Mouse (Mus musculus) thymus, adult 2 months (tissue): ENCODE results near the gene Phc2.

Source experiments
- CTCF ChIP-seq: fragments of 200-500 bp; IDR thresholded peaks from 2 replicates; pipeline ENCODE4 v1.5.1; 2012; ENCODE audit warnings: mild to moderate bottlenecking, control low read depth, low read length, moderate library complexity, borderline replicate concordance; ENCODE audit not compliant: control insufficient read depth, poor library complexity, insufficient read depth; ENCODE audit errors: extremely low read depth
- POLR2A ChIP-seq: fragments of 200-500 bp; IDR thresholded peaks from 2 replicates; pipeline ENCODE4 v1.6.1; 2012; ENCODE audit warnings: mild to moderate bottlenecking, low read length, control low read depth, moderate library complexity; ENCODE audit not compliant: control insufficient read depth, poor library complexity, insufficient read depth; ENCODE audit errors: extremely low read depth

DNA sequence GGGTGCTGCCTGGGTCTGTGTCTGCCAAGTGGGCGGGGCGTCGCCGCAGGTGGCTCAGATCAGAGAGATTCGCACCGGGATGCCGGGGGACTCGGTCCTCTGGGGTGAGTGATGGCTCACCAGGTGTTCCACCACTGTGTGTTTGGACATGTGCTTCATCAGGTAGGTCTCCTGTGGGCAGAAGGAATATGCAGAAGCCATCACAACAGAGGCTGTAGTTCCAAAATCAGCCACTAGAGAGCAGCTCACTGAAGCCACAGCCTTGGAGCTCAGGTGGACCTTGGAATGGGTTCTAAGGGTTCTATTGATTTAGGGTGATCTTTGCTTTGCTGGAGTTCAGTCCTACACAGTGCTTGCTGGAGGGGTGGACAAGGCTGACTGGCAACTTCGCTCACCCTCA, 120.0 kb downstream of the Phc2 start:
- TF ChIP-seq POLR2A (no peak), CTCF (0 out of 2 replicates have a peak, but pooled peaks have one; percentile 32)
